19 mouse cellular contexts compared by ENCODE assay signal in the genomic region with DNA sequence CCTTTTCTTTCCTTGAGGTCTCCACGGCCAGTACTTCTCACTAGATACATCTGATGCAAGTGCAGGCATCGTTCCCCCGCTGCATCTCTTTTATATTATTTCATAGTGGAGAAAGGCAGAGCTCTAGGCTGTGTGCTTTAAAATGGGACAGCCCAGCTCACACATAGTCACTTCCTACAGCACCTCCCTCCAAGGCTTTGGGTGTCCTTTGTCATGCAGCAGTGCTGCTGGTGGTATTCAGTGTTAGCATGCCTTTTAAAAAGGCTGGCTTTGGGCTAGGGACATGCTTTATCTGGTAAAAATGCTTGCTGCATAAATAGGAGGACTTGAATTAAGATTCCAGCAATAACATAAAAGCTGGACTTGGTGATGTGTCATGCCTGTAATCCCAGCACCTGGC.
DNase-seq lines count a peak whose midpoint lies in the region; ATAC-seq and TF ChIP-seq lines count a peak whose summit lies in the region.
"Had no signal": no experiment of that assay in that cellular context is flagged by ENCODE, and none has a peak within 500 bp of the region (broad histone marks: within the 10 kb centered on the region; RNA-seq: fewer than 3 reads in every experiment).

No protein-coding gene starts in this region.

- ATAC-seq in hindbrain, embryonic 12.5 days (ENCODE audit: low FRiP score) = no peak
- no peak for ATAC-seq in hindbrain, embryonic 14.5 days (ENCODE audit: low FRiP score)
- ATAC-seq in embryonic facial prominence, embryonic 12.5 days (ENCODE audit: insufficient number of reproducible peaks, insufficient read depth, low FRiP score, low TSS enrichment) = no peak
- ATAC-seq in midbrain, embryonic 15.5 days (replicated peaks) = no peak; the same call in 1 of the 2 replicates

- DNase-seq in hindbrain, embryonic 14.5 days (ENCODE audit: low spot score) = no peak
- peak; percentile 32 for DNase-seq in brain, embryonic 14.5 days (ENCODE audit: low read depth)
- no peak for DNase-seq in thymus, postnatal 25 days
- DNase-seq in adrenal gland, adult 18-20 months (ENCODE audit: low spot score in 2 of 2) = no peak
- DNase-seq: adrenal gland, postnatal 14 days; cerebellum, adult 11 months; cerebellum, postnatal 14 days; gastrocnemius, postnatal 14 days; heart, adult 18-20 months; kidney, adult 9 months; kidney, postnatal 4 days; lung, postnatal 4 days; right cerebral cortex, adult 18-20 months had no signal

- no peak overlapping the region; the same call in 1 of the 2 replicates for H3K9ac ChIP-seq in hindbrain, embryonic 12.5 days
- no peak overlapping the region; the same call in 1 of the 2 replicates for H3K9ac ChIP-seq in hindbrain, embryonic 14.5 days
- H3K9ac ChIP-seq in embryonic facial prominence, embryonic 12.5 days = no peak overlapping the region
- H3K9ac ChIP-seq in midbrain, embryonic 15.5 days = no peak overlapping the region
- H3K9ac ChIP-seq: heart, embryonic 13.5 days; liver, embryonic 14.5 days; lung, embryonic 15.5 days had no signal

- 71% methylated on average over 3 of the region's 3 CpGs for WGBS in hindbrain, embryonic 12.5 days
- WGBS in hindbrain, embryonic 14.5 days = 59% methylated on average over 3 of the region's 3 CpGs
- WGBS in embryonic facial prominence, embryonic 12.5 days = 73% methylated on average over 3 of the region's 3 CpGs
- WGBS in midbrain, embryonic 15.5 days = 40% methylated on average over 3 of the region's 3 CpGs

- peak overlapping the region; percentile 25; the same call in 1 of the 2 replicates for H3K27ac ChIP-seq in hindbrain, embryonic 12.5 days
- no peak overlapping the region for H3K27ac ChIP-seq in hindbrain, embryonic 14.5 days
- H3K27ac ChIP-seq in embryonic facial prominence, embryonic 12.5 days = 0 out of 2 replicates have a peak overlapping the region, but pooled peaks have one; percentile 18
- peak overlapping the region; percentile 14 for H3K27ac ChIP-seq in midbrain, embryonic 15.5 days
- H3K27ac ChIP-seq: heart, embryonic 13.5 days; liver, embryonic 14.5 days; lung, embryonic 15.5 days had no signal

- no peaks in the 10 kb centered on the region for H3K36me3 ChIP-seq in hindbrain, embryonic 12.5 days
- no peaks in the 10 kb centered on the region for H3K36me3 ChIP-seq in hindbrain, embryonic 14.5 days (replicated peaks; ENCODE audit: control insufficient read depth, insufficient read depth)
- H3K36me3 ChIP-seq in embryonic facial prominence, embryonic 12.5 days = no peaks in the 10 kb centered on the region
- no peaks in the 10 kb centered on the region for H3K36me3 ChIP-seq in midbrain, embryonic 15.5 days (replicated peaks)
- H3K36me3 ChIP-seq: heart, embryonic 13.5 days; lung, embryonic 15.5 days had no signal

- peaks cover 31% of the 10 kb centered on the region for H3K4me1 ChIP-seq in hindbrain, embryonic 12.5 days
- peaks cover 15% of the 10 kb centered on the region for H3K4me1 ChIP-seq in hindbrain, embryonic 14.5 days (replicated peaks; ENCODE audit: control insufficient read depth, insufficient read depth, low read length)
- peaks cover 51% of the 10 kb centered on the region for H3K4me1 ChIP-seq in embryonic facial prominence, embryonic 12.5 days
- peaks cover 25% of the 10 kb centered on the region for H3K4me1 ChIP-seq in midbrain, embryonic 15.5 days

- H3K4me3 ChIP-seq in hindbrain, embryonic 12.5 days = no peak overlapping the region
- H3K4me3 ChIP-seq in hindbrain, embryonic 14.5 days (replicated peaks; ENCODE audit: low read length) = no peak overlapping the region
- no peak overlapping the region for H3K4me3 ChIP-seq in embryonic facial prominence, embryonic 12.5 days
- no peak overlapping the region for H3K4me3 ChIP-seq in midbrain, embryonic 15.5 days
- H3K4me3 ChIP-seq: heart, embryonic 13.5 days; lung, embryonic 15.5 days had no signal

- peaks cover 3% of the 10 kb centered on the region; the same call in 1 of the 2 replicates for H3K27me3 ChIP-seq in hindbrain, embryonic 12.5 days
- H3K27me3 ChIP-seq in hindbrain, embryonic 14.5 days (ENCODE audit: control insufficient read depth, insufficient read depth, low read length) = no peaks in the 10 kb centered on the region
- no peaks in the 10 kb centered on the region for H3K27me3 ChIP-seq in embryonic facial prominence, embryonic 12.5 days
- no peaks in the 10 kb centered on the region for H3K27me3 ChIP-seq in midbrain, embryonic 15.5 days (replicated peaks)
- H3K27me3 ChIP-seq: lung, embryonic 15.5 days had no signal

- no peaks in the 10 kb centered on the region for H3K9me3 ChIP-seq in hindbrain, embryonic 12.5 days (replicated peaks)
- H3K9me3 ChIP-seq in hindbrain, embryonic 14.5 days (ENCODE audit: control insufficient read depth, low read length) = no peaks in the 10 kb centered on the region
- H3K9me3 ChIP-seq in embryonic facial prominence, embryonic 12.5 days = no peaks in the 10 kb centered on the region
- H3K9me3 ChIP-seq in midbrain, embryonic 15.5 days = no peaks in the 10 kb centered on the region
- H3K9me3 ChIP-seq: heart, embryonic 13.5 days; lung, embryonic 15.5 days had no signal

- no peak for TF ChIP-seq CTCF in brain, embryonic 14.5 days (IDR thresholded peaks at IDR 0.05; ENCODE audit: borderline replicate concordance, extremely low read depth, insufficient read depth, insufficient read length)

- H3K4me2 ChIP-seq in hindbrain, embryonic 12.5 days (replicated peaks) = no peak overlapping the region
- no peak overlapping the region for H3K4me2 ChIP-seq in hindbrain, embryonic 14.5 days (replicated peaks)
- H3K4me2 ChIP-seq in embryonic facial prominence, embryonic 12.5 days (replicated peaks) = no peak overlapping the region
- no peak overlapping the region for H3K4me2 ChIP-seq in midbrain, embryonic 15.5 days
- H3K4me2 ChIP-seq: heart, embryonic 13.5 days; lung, embryonic 15.5 days had no signal

- TF ChIP-seq POLR2A in brain, embryonic 14.5 days (IDR thresholded peaks at IDR 0.05; ENCODE audit: borderline replicate concordance, extremely low read depth, insufficient read depth, insufficient read length, poor library complexity, severe bottlenecking) = no peak
